Mouse (Mus musculus): Measurements from ENCODE around the gene Pdpr. TPM values are rescaled to one million over a fixed set of nuclear protein-coding genes. Genes with fewer than 3 reads are reported as not detected.
"Not testable (repeated sequence)": the region's sequence is repeated elsewhere in the genome, so short reads cannot be mapped to it uniquely, and the experiment has no call there.

Pdpr gene
- polyA plus RNA-seq, 1 experiment = 8.6 TPM

- Histone ChIP-seq H3K27me3 (ENCODE audit: control insufficient read depth, insufficient read depth, insufficient read length) (no peaks in the 10 kb centered on the region), H3ac (ENCODE audit: control insufficient read depth, insufficient read length) (no peak overlapping the region), H3K79me2 (ENCODE audit: control insufficient read depth, insufficient read depth) (no peaks in the 10 kb centered on the region), H3K4me2 (ENCODE audit: low read depth) (no peak overlapping the region), H3K36me3 (ENCODE audit: control insufficient read depth, insufficient read depth) (no peaks in the 10 kb centered on the region), H3K4me3 (no peak overlapping the region)
- no peak for TF ChIP-seq MYOG (IDR thresholded peaks at IDR 0.05; ENCODE audit: control insufficient read depth in 1 of 3, insufficient read depth in 1 of 3, insufficient read length in 2 of 3, low read depth in 2 of 3)
- TF ChIP-seq E2F4 (IDR thresholded peaks at IDR 0.05; ENCODE audit: insufficient read depth) = no peak
- TF ChIP-seq USF1 (IDR thresholded peaks at IDR 0.05; ENCODE audit: low read depth) = no peak
- no peak for TF ChIP-seq POLR2AphosphoS2 (IDR thresholded peaks at IDR 0.05; ENCODE audit: insufficient read length, low read depth)
- no peak for TF ChIP-seq SRF (IDR thresholded peaks at IDR 0.05; ENCODE audit: control insufficient read depth, insufficient read length, low read depth)
- TF ChIP-seq MAX (IDR thresholded peaks at IDR 0.05; ENCODE audit: low read depth) = no peak
- TF ChIP-seq REST (IDR thresholded peaks at IDR 0.05; ENCODE audit: insufficient read depth, insufficient read length) = no peak
- no peak for TF ChIP-seq TCF3 (IDR thresholded peaks at IDR 0.05; ENCODE audit: insufficient read length, low read depth)
Measured at GRCm38 (mm10) chr8:111075926-111076325, 18.5 kb upstream of the Pdpr start.

- Histone ChIP-seq H3K4me2 (ENCODE audit: low read depth) (no peak overlapping the region), H3K79me2 (ENCODE audit: control insufficient read depth, insufficient read depth) (no peaks in the 10 kb centered on the region), H3K36me3 (ENCODE audit: control insufficient read depth, insufficient read depth) (no peaks in the 10 kb centered on the region), H3ac (ENCODE audit: control insufficient read depth, insufficient read length) (no peak overlapping the region), H3K4me3 (no peak overlapping the region), H3K27me3 (ENCODE audit: control insufficient read depth, insufficient read depth, insufficient read length) (no peaks in the 10 kb centered on the region)
- TF ChIP-seq REST (IDR thresholded peaks at IDR 0.05; ENCODE audit: insufficient read depth, insufficient read length) (no peak), POLR2A (IDR thresholded peaks at IDR 0.05; ENCODE audit: insufficient read length, low read depth) (no peak), E2F4 (IDR thresholded peaks at IDR 0.05; ENCODE audit: insufficient read depth) (no peak), POLR2AphosphoS2 (IDR thresholded peaks at IDR 0.05; ENCODE audit: insufficient read length, low read depth) (no peak), TCF3 (IDR thresholded peaks at IDR 0.05; ENCODE audit: insufficient read length, low read depth) (no peak), TCF12 (IDR thresholded peaks at IDR 0.05; ENCODE audit: insufficient read depth, poor library complexity, severe bottlenecking) (no peak), SRF (IDR thresholded peaks at IDR 0.05; ENCODE audit: control insufficient read depth, insufficient read length, low read depth) (no peak), CEBPB (IDR thresholded peaks at IDR 0.05; ENCODE audit: insufficient read depth, poor library complexity, severe bottlenecking) (no peak), MYOD1 (IDR thresholded peaks at IDR 0.05; ENCODE audit: control insufficient read depth in 1 of 3, insufficient read length in 2 of 3, low read depth in 2 of 3) (no peak), MYOG (IDR thresholded peaks at IDR 0.05; ENCODE audit: control insufficient read depth in 1 of 3, insufficient read depth in 1 of 3, insufficient read length in 2 of 3, low read depth in 2 of 3) (no peak), USF1 (IDR thresholded peaks at IDR 0.05; ENCODE audit: low read depth) (no peak), MAX (IDR thresholded peaks at IDR 0.05; ENCODE audit: low read depth) (no peak)
Measured at GRCm38 (mm10) chr8:111079461-111079860, 15.0 kb upstream of the Pdpr start.

GRCm38 (mm10) chr8:111079861-111080271 is 14.6 kb upstream of the Pdpr start:
- Histone ChIP-seq H3K27me3 (ENCODE audit: control insufficient read depth, insufficient read depth, insufficient read length) (no peaks in the 10 kb centered on the region), H3K4me2 (ENCODE audit: low read depth) (no peak overlapping the region), H3K4me3 (no peak overlapping the region), H3ac (ENCODE audit: control insufficient read depth, insufficient read length) (no peak overlapping the region), H3K36me3 (ENCODE audit: control insufficient read depth, insufficient read depth) (no peaks in the 10 kb centered on the region), H3K79me2 (ENCODE audit: control insufficient read depth, insufficient read depth) (no peaks in the 10 kb centered on the region)
- TF ChIP-seq SRF (IDR thresholded peaks at IDR 0.05; ENCODE audit: control insufficient read depth, insufficient read length, low read depth) (no peak), TCF12 (IDR thresholded peaks at IDR 0.05; ENCODE audit: insufficient read depth, poor library complexity, severe bottlenecking) (no peak), USF1 (IDR thresholded peaks at IDR 0.05; ENCODE audit: low read depth) (no peak), CEBPB (IDR thresholded peaks at IDR 0.05; ENCODE audit: insufficient read depth, poor library complexity, severe bottlenecking) (no peak), MAX (IDR thresholded peaks at IDR 0.05; ENCODE audit: low read depth) (no peak), TCF3 (IDR thresholded peaks at IDR 0.05; ENCODE audit: insufficient read length, low read depth) (no peak), POLR2A (IDR thresholded peaks at IDR 0.05; ENCODE audit: insufficient read length, low read depth) (no peak), POLR2AphosphoS2 (IDR thresholded peaks at IDR 0.05; ENCODE audit: insufficient read length, low read depth) (no peak), MYOG (IDR thresholded peaks at IDR 0.05; ENCODE audit: control insufficient read depth in 1 of 3, insufficient read depth in 1 of 3, insufficient read length in 2 of 3, low read depth in 2 of 3) (no peak), E2F4 (IDR thresholded peaks at IDR 0.05; ENCODE audit: insufficient read depth) (no peak), REST (IDR thresholded peaks at IDR 0.05; ENCODE audit: insufficient read depth, insufficient read length) (no peak), MYOD1 (IDR thresholded peaks at IDR 0.05; ENCODE audit: control insufficient read depth in 1 of 3, insufficient read length in 2 of 3, low read depth in 2 of 3) (no peak)

GRCm38 (mm10) chr8:111081580-111082258 is 12.7 kb upstream of the Pdpr start:
- no peak overlapping the region for H3K4me2 ChIP-seq (ENCODE audit: low read depth)
- H3K79me2 ChIP-seq (ENCODE audit: control insufficient read depth, insufficient read depth) = no peaks in the 10 kb centered on the region
- H3ac ChIP-seq (ENCODE audit: control insufficient read depth, insufficient read length) = no peak overlapping the region
- H3K4me3 ChIP-seq = no peak overlapping the region
- TF ChIP-seq USF1 (IDR thresholded peaks at IDR 0.05; ENCODE audit: low read depth) (no peak), CEBPB (IDR thresholded peaks at IDR 0.05; ENCODE audit: insufficient read depth, poor library complexity, severe bottlenecking) (no peak), MAX (IDR thresholded peaks at IDR 0.05; ENCODE audit: low read depth) (no peak), SRF (IDR thresholded peaks at IDR 0.05; ENCODE audit: control insufficient read depth, insufficient read length, low read depth) (no peak), REST (IDR thresholded peaks at IDR 0.05; ENCODE audit: insufficient read depth, insufficient read length) (no peak), TCF12 (IDR thresholded peaks at IDR 0.05; ENCODE audit: insufficient read depth, poor library complexity, severe bottlenecking) (no peak), TCF3 (IDR thresholded peaks at IDR 0.05; ENCODE audit: insufficient read length, low read depth) (no peak), MYOD1 (IDR thresholded peaks at IDR 0.05; ENCODE audit: control insufficient read depth in 1 of 3, insufficient read length in 2 of 3, low read depth in 2 of 3) (no peak), MYOG (IDR thresholded peaks at IDR 0.05; ENCODE audit: control insufficient read depth in 1 of 3, insufficient read depth in 1 of 3, insufficient read length in 2 of 3, low read depth in 2 of 3) (no peak), E2F4 (IDR thresholded peaks at IDR 0.05; ENCODE audit: insufficient read depth) (no peak)
- no peaks in the 10 kb centered on the region for H3K36me3 ChIP-seq (ENCODE audit: control insufficient read depth, insufficient read depth)
- no peaks in the 10 kb centered on the region for H3K27me3 ChIP-seq (ENCODE audit: control insufficient read depth, insufficient read depth, insufficient read length)

GRCm38 (mm10) chr8:111083936-111084335 is 10.5 kb upstream of the Pdpr start:
- H3K79me2 ChIP-seq (ENCODE audit: control insufficient read depth, insufficient read depth); H3K27me3 ChIP-seq (ENCODE audit: control insufficient read depth, insufficient read depth, insufficient read length); H3K4me2 ChIP-seq (ENCODE audit: low read depth); H3K36me3 ChIP-seq (ENCODE audit: control insufficient read depth, insufficient read depth); H3ac ChIP-seq (ENCODE audit: control insufficient read depth, insufficient read length); H3K4me3 ChIP-seq: not testable (repeated sequence)
